Mouse (Mus musculus): ENCODE data around the gene Dip2b.

Dip2b gene

GRCm38 (mm10) chr15:100052726-100053125 is 14.3 kb downstream of the Dip2b start:
- no peak for DNase-seq

GRCm38 (mm10) chr15:100056397-100056908 is 18.0 kb downstream of the Dip2b start:
- no peak for DNase-seq

- no peak for DNase-seq
These were observed 19.2 kb downstream of the Dip2b start for GRCm38 (mm10) chr15:100057698-100058097.

GRCm38 (mm10) chr15:100058143-100058542 is 19.7 kb downstream of the Dip2b start:
- DNase-seq = no peak

- DNase-seq = no peak
These were observed 20.4 kb downstream of the Dip2b start for GRCm38 (mm10) chr15:100058912-100059311.

GRCm38 (mm10) chr15:100059626-100060311 is 21.3 kb downstream of the Dip2b start:
- no peak for DNase-seq

GRCm38 (mm10) chr15:100060513-100061140 is 22.2 kb downstream of the Dip2b start:
- no peak for DNase-seq

- no peak for DNase-seq
These were observed 22.9 kb downstream of the Dip2b start for GRCm38 (mm10) chr15:100061377-100061776.

GRCm38 (mm10) chr15:100063229-100063773 is 24.8 kb downstream of the Dip2b start:
- DNase-seq = no peak

GRCm38 (mm10) chr15:100066702-100067101 is 28.2 kb downstream of the Dip2b start:
- DNase-seq = no peak

GRCm38 (mm10) chr15:100069101-100069500 is 30.6 kb downstream of the Dip2b start:
- no peak for DNase-seq

GRCm38 (mm10) chr15:100070021-100070420 is 31.6 kb downstream of the Dip2b start:
- no peak for DNase-seq

- DNase-seq = no peak
These were observed 33.4 kb downstream of the Dip2b start for GRCm38 (mm10) chr15:100071819-100072218.

GRCm38 (mm10) chr15:100073696-100074453 is 35.4 kb downstream of the Dip2b start:
- DNase-seq = no peak

- no peak for DNase-seq
These were observed 36.3 kb downstream of the Dip2b start for GRCm38 (mm10) chr15:100074754-100075153.

- no peak for DNase-seq
These were observed 37.9 kb downstream of the Dip2b start for GRCm38 (mm10) chr15:100076362-100076761.

- DNase-seq = no peak
These were observed 42.5 kb downstream of the Dip2b start for GRCm38 (mm10) chr15:100080833-100081477.

- peak in 1 of 2 experiments; percentile 28 for DNase-seq
These were observed 43.1 kb downstream of the Dip2b start for GRCm38 (mm10) chr15:100081478-100081998.

- DNase-seq = no peak
These were observed 43.6 kb downstream of the Dip2b start for GRCm38 (mm10) chr15:100082052-100082451.

GRCm38 (mm10) chr15:100082733-100083132 is 44.3 kb downstream of the Dip2b start:
- no peak for DNase-seq

- DNase-seq = no peak
These were observed 45.4 kb downstream of the Dip2b start for GRCm38 (mm10) chr15:100083882-100084281.

GRCm38 (mm10) chr15:100084882-100085281 is 46.4 kb downstream of the Dip2b start:
- DNase-seq = no peak
